Mouse (Mus musculus): Measurements from ENCODE around the gene Trim13. TPM values are rescaled to one million over a fixed set of nuclear protein-coding genes. Genes with fewer than 3 reads are reported as not detected.

Trim13 gene
- total and polyA plus RNA-seq, 3 experiments: 0.18 to 4.6 (median 4.2) TPM

DNA sequence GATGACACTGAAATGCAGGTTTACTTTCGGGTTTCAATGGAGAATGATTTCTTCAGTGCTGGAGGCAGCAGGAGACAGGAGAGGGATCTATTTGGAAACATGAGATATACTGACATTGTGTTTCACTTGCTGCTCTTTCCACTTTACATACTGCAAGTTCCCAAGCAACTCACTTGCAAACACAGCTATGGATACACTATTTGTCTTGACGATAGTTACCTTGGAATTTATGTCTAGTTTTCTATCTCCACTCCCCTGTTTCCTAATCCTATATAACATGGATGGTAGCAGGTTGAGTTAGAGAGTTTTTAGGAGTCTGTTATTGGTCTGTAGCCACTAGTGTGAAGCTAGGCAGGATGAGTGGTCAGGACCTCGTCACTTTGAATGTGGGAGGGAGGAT lies 9.1 kb downstream of the Trim13 start, which contains the start of gene Kcnrg:
Kcnrg (plus strand) TSS at position 301 of the 400 bp plus-strand sequence.
- Histone ChIP-seq H3K9me3 (replicated peaks) (no peaks in the 10 kb centered on the region), H3K4me1 (ENCODE audit: insufficient read depth, low read depth, low read length) (peaks cover 2% of the 10 kb centered on the region; the same call in 1 of the 2 replicates), H3K27me3 (ENCODE audit: insufficient read depth, low read length) (no peaks in the 10 kb centered on the region), H3K36me3 (replicated peaks) (peaks cover 18% of the 10 kb centered on the region), H3K4me3 (ENCODE audit: low read depth, low read length) (no peak within 1 kb of the TSS)
- DNase-seq (ENCODE audit: low spot score) (no peak), ATAC-seq (ENCODE audit: extremely low read depth, insufficient number of reproducible peaks, low FRiP score, poor library complexity, severe bottlenecking) (no peak)
- TF ChIP-seq TAL1 (conservative IDR thresholded peaks at IDR 0.05; ENCODE audit: low read depth, low read length): no peak
- TF ChIP-seq GATA1 (IDR thresholded peaks at IDR 0.05; ENCODE audit: borderline replicate concordance, low read length): no peak
- TF ChIP-seq CTCF (IDR thresholded peaks at IDR 0.05; ENCODE audit: low read depth, low read length): no peak
- no peak for TF ChIP-seq POLR2AphosphoS5 (IDR thresholded peaks at IDR 0.05; ENCODE audit: insufficient replicate concordance, low read depth, low read length)
- TF ChIP-seq GATA2 (IDR thresholded peaks at IDR 0.05; ENCODE audit: borderline replicate concordance, low read depth, low read length): no peak

DNA sequence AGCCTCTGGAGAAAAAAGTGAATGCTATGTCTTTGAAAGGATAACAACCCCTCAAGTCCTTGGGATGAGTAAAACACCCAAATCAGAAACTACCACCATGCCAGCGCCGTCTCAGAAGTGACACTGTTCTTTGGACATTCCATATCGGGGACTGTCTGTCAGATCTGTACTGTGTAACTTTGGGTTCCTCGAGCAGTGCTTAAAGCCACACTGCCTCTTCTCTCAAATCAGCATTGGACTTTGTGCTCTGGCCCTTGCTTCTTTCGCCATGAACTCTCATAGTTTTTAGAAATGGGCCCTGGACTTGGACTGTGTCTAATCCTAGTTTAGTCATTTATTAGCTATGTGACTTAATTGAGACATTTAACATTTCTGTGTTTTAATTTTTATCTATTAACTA lies 13.7 kb downstream of the Trim13 start:
- ATAC-seq (ENCODE audit: extremely low read depth, insufficient number of reproducible peaks, low FRiP score, poor library complexity, severe bottlenecking): no peak
- no peak overlapping the region for H3K4me3 ChIP-seq (ENCODE audit: low read depth, low read length)
- no peak for TF ChIP-seq CTCF (IDR thresholded peaks at IDR 0.05; ENCODE audit: low read depth, low read length)
- TF ChIP-seq GATA2 (IDR thresholded peaks at IDR 0.05; ENCODE audit: borderline replicate concordance, low read depth, low read length): no peak
- TF ChIP-seq TAL1 (conservative IDR thresholded peaks at IDR 0.05; ENCODE audit: low read depth, low read length): no peak
- TF ChIP-seq POLR2AphosphoS5 (IDR thresholded peaks at IDR 0.05; ENCODE audit: insufficient replicate concordance, low read depth, low read length): no peak
- TF ChIP-seq GATA1 (IDR thresholded peaks at IDR 0.05; ENCODE audit: borderline replicate concordance, low read length): no peak

DNA sequence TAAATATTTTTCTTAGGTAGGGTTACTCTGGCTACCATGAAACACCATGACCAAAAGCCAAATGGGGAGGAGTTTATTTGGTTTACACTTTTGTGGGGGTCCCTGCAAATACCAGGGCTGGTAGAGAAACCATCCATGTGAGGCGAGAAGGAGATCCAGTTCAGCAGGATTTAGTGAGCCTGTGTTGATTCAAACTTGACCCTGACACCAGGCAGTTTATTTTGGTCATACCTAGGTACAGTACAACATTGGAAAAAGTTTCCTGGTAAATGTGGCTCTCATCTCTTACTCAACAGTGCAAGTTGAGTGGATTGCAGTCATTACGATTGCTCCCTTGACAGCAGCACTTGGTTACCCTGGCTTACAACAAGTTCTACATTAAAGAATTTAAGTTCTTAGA lies 15.3 kb downstream of the Trim13 start:
- Histone ChIP-seq H3K4me3 (ENCODE audit: low read depth, low read length) (no peak overlapping the region), H3K36me3 (replicated peaks) (no peaks in the 10 kb centered on the region), H3K4me1 (ENCODE audit: insufficient read depth, low read depth, low read length) (peaks cover 7% of the 10 kb centered on the region; the same call in 1 of the 2 replicates), H3K27me3 (ENCODE audit: insufficient read depth, low read length) (no peaks in the 10 kb centered on the region), H3K9me3 (replicated peaks) (no peaks in the 10 kb centered on the region)
- TF ChIP-seq POLR2AphosphoS5 (IDR thresholded peaks at IDR 0.05; ENCODE audit: insufficient replicate concordance, low read depth, low read length) (no peak), TAL1 (conservative IDR thresholded peaks at IDR 0.05; ENCODE audit: low read depth, low read length) (no peak), GATA2 (IDR thresholded peaks at IDR 0.05; ENCODE audit: borderline replicate concordance, low read depth, low read length) (no peak), CTCF (IDR thresholded peaks at IDR 0.05; ENCODE audit: low read depth, low read length) (no peak), GATA1 (IDR thresholded peaks at IDR 0.05; ENCODE audit: borderline replicate concordance, low read length) (no peak)
- no peak for DNase-seq (ENCODE audit: low spot score)
- no peak for ATAC-seq (ENCODE audit: extremely low read depth, insufficient number of reproducible peaks, low FRiP score, poor library complexity, severe bottlenecking)

More for the DNA sequence above, 13.7 kb downstream of the Trim13 start:
- no peak for DNase-seq (ENCODE audit: low spot score)
- H3K4me1 ChIP-seq (ENCODE audit: insufficient read depth, low read depth, low read length): peaks cover 9% of the 10 kb centered on the region; the same call in 1 of the 2 replicates
- H3K36me3 ChIP-seq (replicated peaks): peaks cover 2% of the 10 kb centered on the region
- H3K9me3 ChIP-seq (replicated peaks): no peaks in the 10 kb centered on the region
- H3K27me3 ChIP-seq (ENCODE audit: insufficient read depth, low read length): no peaks in the 10 kb centered on the region

DNA sequence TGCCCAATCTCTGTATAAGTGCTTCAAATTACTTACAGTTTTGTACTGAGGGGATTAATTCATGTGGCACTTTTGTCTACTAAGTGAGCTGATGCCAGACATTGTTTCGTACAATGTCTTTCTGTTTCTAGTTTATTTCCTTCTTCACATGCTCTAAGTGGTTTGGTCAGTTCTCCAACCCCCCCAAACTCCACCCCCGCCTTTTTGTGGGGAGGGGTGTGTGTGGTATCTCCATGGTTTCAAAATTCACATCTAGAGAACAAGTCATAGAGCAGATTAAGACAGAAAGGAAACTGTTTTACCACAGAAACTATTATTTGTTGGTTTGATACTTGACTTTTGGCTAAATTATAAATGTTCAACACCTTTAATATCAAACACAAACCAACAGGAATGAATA lies 22.3 kb downstream of the Trim13 start:
- no peak for DNase-seq (ENCODE audit: low spot score)
- Histone ChIP-seq H3K9me3 (replicated peaks) (no peaks in the 10 kb centered on the region), H3K27me3 (ENCODE audit: insufficient read depth, low read length) (no peaks in the 10 kb centered on the region), H3K36me3 (replicated peaks) (peaks cover 15% of the 10 kb centered on the region), H3K4me3 (ENCODE audit: low read depth, low read length) (no peak overlapping the region), H3K4me1 (ENCODE audit: insufficient read depth, low read depth, low read length) (no peaks in the 10 kb centered on the region; the same call in 1 of the 2 replicates)
- TF ChIP-seq POLR2AphosphoS5 (IDR thresholded peaks at IDR 0.05; ENCODE audit: insufficient replicate concordance, low read depth, low read length) (no peak), CTCF (IDR thresholded peaks at IDR 0.05; ENCODE audit: low read depth, low read length) (no peak), GATA1 (IDR thresholded peaks at IDR 0.05; ENCODE audit: borderline replicate concordance, low read length) (no peak), TAL1 (conservative IDR thresholded peaks at IDR 0.05; ENCODE audit: low read depth, low read length) (no peak), GATA2 (IDR thresholded peaks at IDR 0.05; ENCODE audit: borderline replicate concordance, low read depth, low read length) (no peak)
- ATAC-seq (ENCODE audit: extremely low read depth, insufficient number of reproducible peaks, low FRiP score, poor library complexity, severe bottlenecking): no peak

DNA sequence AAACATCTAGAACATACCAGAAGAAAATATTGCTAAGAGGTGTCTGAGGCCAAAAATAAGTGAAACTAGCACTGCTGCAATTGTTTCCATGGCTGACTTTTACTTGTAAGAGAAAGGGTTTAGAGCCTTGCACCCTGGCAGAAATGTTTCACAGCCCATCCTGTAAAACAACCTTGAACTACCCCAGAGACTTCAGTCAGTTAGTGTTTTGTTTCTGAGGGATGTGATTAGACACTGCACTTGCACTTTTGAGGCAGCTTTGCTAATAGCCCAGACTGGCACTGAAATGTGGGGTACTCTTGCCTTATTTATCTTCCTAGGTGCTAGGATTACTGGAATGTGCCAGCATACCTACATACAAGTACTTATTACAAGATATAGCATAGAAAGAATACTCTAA lies 37.9 kb downstream of the Trim13 start:
- ATAC-seq (ENCODE audit: extremely low read depth, insufficient number of reproducible peaks, low FRiP score, poor library complexity, severe bottlenecking) (no peak), DNase-seq (ENCODE audit: low spot score) (no peak)
- peaks cover 41% of the 10 kb centered on the region for H3K36me3 ChIP-seq (replicated peaks)
- no peaks in the 10 kb centered on the region for H3K9me3 ChIP-seq (replicated peaks)
- no peak overlapping the region for H3K4me3 ChIP-seq (ENCODE audit: low read depth, low read length)
- H3K27me3 ChIP-seq (ENCODE audit: insufficient read depth, low read length): no peaks in the 10 kb centered on the region
- TF ChIP-seq POLR2AphosphoS5 (IDR thresholded peaks at IDR 0.05; ENCODE audit: insufficient replicate concordance, low read depth, low read length) (no peak), CTCF (IDR thresholded peaks at IDR 0.05; ENCODE audit: low read depth, low read length) (no peak), GATA1 (IDR thresholded peaks at IDR 0.05; ENCODE audit: borderline replicate concordance, low read length) (no peak), GATA2 (IDR thresholded peaks at IDR 0.05; ENCODE audit: borderline replicate concordance, low read depth, low read length) (no peak), TAL1 (conservative IDR thresholded peaks at IDR 0.05; ENCODE audit: low read depth, low read length) (no peak)
- peaks cover 10% of the 10 kb centered on the region; the same call in 1 of the 2 replicates for H3K4me1 ChIP-seq (ENCODE audit: insufficient read depth, low read depth, low read length)

DNA sequence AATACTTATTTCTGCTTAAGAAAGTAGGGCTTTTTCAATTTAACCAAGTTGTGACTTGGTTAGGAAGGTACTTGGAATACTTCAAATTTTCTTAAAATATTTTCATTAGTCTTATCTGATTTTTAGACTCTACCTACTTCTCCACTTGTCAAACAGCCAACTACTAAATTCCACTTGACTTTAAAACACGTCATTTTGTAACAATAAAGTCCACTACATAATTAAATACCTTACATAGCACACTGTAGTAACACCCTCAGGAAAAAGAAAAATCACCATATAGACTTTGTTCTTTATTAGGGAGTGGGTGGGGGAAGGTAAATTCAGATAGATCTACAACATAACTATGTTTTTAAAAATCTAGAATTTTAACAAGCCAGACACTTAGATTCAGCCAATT lies 44.6 kb downstream of the Trim13 start:
- Histone ChIP-seq H3K4me1 (ENCODE audit: insufficient read depth, low read depth, low read length) (peaks cover 8% of the 10 kb centered on the region; the same call in 1 of the 2 replicates), H3K27me3 (ENCODE audit: insufficient read depth, low read length) (no peaks in the 10 kb centered on the region), H3K4me3 (ENCODE audit: low read depth, low read length) (no peak overlapping the region), H3K9me3 (replicated peaks) (no peaks in the 10 kb centered on the region), H3K36me3 (replicated peaks) (peaks cover 4% of the 10 kb centered on the region)
- ATAC-seq (ENCODE audit: extremely low read depth, insufficient number of reproducible peaks, low FRiP score, poor library complexity, severe bottlenecking): no peak
- DNase-seq (ENCODE audit: low spot score): no peak
- TF ChIP-seq GATA1 (IDR thresholded peaks at IDR 0.05; ENCODE audit: borderline replicate concordance, low read length) (no peak), GATA2 (IDR thresholded peaks at IDR 0.05; ENCODE audit: borderline replicate concordance, low read depth, low read length) (no peak), CTCF (IDR thresholded peaks at IDR 0.05; ENCODE audit: low read depth, low read length) (no peak), TAL1 (conservative IDR thresholded peaks at IDR 0.05; ENCODE audit: low read depth, low read length) (no peak), POLR2AphosphoS5 (IDR thresholded peaks at IDR 0.05; ENCODE audit: insufficient replicate concordance, low read depth, low read length) (no peak)
